Mouse (Mus musculus): Measurements from ENCODE around the gene Pnp. TPM values are rescaled to one million over a fixed set of nuclear protein-coding genes. Genes with fewer than 3 reads are reported as not detected.
"Not testable (repeated sequence)": the region's sequence is repeated elsewhere in the genome, so short reads cannot be mapped to it uniquely, and the experiment has no call there.

Gene Pnp
- polyA plus RNA-seq, 1 experiment from 2014 or later, result 88.3 TPM

DNA sequence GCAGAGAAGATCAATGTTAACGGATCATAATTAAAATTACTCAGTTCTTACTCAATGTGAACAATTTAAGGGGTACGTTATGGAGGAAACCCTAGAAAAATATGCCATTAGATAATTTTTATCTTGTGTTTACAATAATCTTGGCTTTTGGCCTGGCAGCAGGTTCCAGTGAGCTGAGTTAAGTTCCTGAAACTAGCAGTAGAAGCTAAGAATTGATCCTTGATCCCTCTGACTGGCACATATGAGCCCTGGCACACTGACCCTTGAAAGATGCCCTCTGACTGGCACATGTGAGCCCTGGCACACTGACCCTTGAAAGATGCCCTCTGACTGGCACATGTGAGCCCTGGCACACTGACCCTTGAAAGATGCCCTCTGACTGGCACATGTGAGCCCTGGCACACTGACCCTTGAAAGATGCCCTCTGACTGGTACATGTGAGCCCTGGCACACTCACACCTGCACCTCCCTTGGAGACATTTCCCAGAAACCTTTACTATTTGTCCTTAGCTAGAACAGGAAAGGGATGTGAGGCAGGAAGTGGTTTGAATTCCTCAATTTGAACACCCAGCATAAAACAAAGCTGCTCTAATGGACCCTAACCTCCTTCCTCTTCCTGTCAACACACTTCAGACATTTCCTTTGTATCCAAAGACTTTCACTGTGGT, 67.3 kb downstream of the Pnp start:
- WGBS, result 95% methylated on average over 2 of the region's 2 CpGs
- no peak overlapping the region for H3K4me3 ChIP-seq
- DNase-seq (ENCODE audit: low spot score), result no peak
- no peaks in the 10 kb centered on the region for H3K36me3 ChIP-seq
- H3K27ac ChIP-seq, result no peak overlapping the region
- no peaks in the 10 kb centered on the region for H3K9me3 ChIP-seq (replicated peaks)
- no peaks in the 10 kb centered on the region for H3K4me1 ChIP-seq
- H3K27me3 ChIP-seq (ENCODE audit: low read depth, poor library complexity, severe bottlenecking), result no peaks in the 10 kb centered on the region

- Histone ChIP-seq H3K4me1 (no peaks in the 10 kb centered on the region), H3K9me3 (replicated peaks) (no peaks in the 10 kb centered on the region), H3K27me3 (ENCODE audit: low read depth, poor library complexity, severe bottlenecking) (no peaks in the 10 kb centered on the region), H3K27ac (no peak within 1 kb of the TSS), H3K4me3 (no peak within 1 kb of the TSS), H3K36me3 (no peaks in the 10 kb centered on the region)
- no peak for DNase-seq (ENCODE audit: low spot score)
- whole genome bisulfite sequencing, result 54% methylated on average over 8 of the region's 8 CpGs
Observed at GRCm38 (mm10) chr14:51007152-51007801, 76.4 kb downstream of the Pnp start, which contains the start of gene Rnase10. Gene Rnase10, plus strand, starts transcription at chr14:51007751.

DNA sequence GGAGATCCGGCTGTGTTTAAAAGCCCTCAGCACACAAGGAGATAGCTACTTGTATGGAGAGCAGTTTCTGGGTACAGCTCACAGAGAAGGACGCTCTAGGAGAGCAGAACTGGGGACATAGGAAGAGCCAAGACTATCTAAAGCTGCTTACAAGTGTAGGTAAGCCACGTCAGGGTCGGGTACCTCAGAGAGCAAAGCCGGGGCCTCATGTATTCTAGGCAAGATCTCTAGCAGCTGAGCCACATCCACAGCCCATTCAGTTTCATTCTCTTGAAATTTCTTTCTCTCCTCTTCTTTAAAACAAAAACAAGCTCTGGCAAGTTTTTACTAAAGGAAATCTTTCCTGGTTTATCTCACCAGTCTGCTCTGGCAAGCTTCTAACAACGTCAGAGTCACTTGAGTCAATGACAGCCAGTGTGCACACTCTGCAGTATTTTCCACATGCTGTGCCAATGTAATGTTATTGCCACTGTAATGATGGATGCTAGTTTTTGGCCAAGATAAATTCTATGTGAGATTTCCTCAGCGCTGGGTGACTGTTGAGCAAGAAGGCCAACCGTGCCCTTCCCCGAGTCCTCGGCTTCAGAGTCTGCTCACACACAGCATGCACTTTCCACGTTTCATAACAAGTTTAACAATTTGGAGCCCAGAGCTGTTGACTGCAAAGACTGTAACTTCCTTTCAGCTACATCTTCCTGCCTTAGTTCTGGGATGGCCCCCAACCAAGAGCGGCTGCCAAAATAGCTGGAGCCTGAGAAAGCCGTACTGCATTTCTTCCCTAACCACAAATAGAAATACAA, 77.2 kb downstream of the Pnp start:
- H3K4me1 ChIP-seq, result no peaks in the 10 kb centered on the region
- DNase-seq (ENCODE audit: low spot score), result no peak
- H3K27me3 ChIP-seq (ENCODE audit: low read depth, poor library complexity, severe bottlenecking), result no peaks in the 10 kb centered on the region
- H3K36me3 ChIP-seq, result no peaks in the 10 kb centered on the region
- WGBS, result 84% methylated on average over 13 of the region's 13 CpGs
- no peaks in the 10 kb centered on the region for H3K9me3 ChIP-seq (replicated peaks)
- no peak overlapping the region for H3K4me3 ChIP-seq
- H3K27ac ChIP-seq, result no peak overlapping the region

DNA sequence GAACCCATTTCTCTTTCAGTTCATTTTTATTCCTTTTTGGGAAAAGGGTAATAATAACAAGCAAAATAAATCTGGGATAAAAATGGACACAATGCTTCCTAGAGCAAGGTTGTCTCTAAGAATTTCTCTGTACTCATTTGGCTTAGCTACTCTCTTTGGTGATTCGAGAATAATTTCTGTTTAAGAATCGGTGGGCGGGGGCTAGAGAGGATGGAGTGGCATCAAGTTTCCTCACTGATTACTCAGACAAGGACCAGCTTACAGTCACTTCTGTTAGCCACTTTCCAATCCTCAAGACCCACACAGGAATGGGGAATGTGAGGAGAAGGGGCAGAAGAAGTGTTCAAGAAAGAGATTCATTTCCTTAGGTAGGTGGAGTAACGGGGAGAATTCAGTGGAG, 77.9 kb downstream of the Pnp start:
- WGBS, result 88% methylated on average over 4 of the region's 4 CpGs
- H3K27me3 ChIP-seq (ENCODE audit: low read depth, poor library complexity, severe bottlenecking), result no peaks in the 10 kb centered on the region
- no peak overlapping the region for H3K27ac ChIP-seq
- no peaks in the 10 kb centered on the region for H3K4me1 ChIP-seq
- no peak for DNase-seq (ENCODE audit: low spot score)
- no peak overlapping the region for H3K4me3 ChIP-seq
- H3K36me3 ChIP-seq, result no peaks in the 10 kb centered on the region
- no peaks in the 10 kb centered on the region for H3K9me3 ChIP-seq (replicated peaks)

- no peak for DNase-seq (ENCODE audit: low spot score)
- no peak overlapping the region for H3K27ac ChIP-seq
- no peaks in the 10 kb centered on the region for H3K9me3 ChIP-seq (replicated peaks)
- WGBS, result 85% methylated on average over 6 of the region's 6 CpGs
- no peak overlapping the region for H3K4me3 ChIP-seq
- no peaks in the 10 kb centered on the region for H3K27me3 ChIP-seq (ENCODE audit: low read depth, poor library complexity, severe bottlenecking)
- no peaks in the 10 kb centered on the region for H3K4me1 ChIP-seq
- H3K36me3 ChIP-seq, result no peaks in the 10 kb centered on the region
Observed at GRCm38 (mm10) chr14:51009572-51009971, 78.7 kb downstream of the Pnp start.

- DNase-seq (ENCODE audit: low spot score); H3K4me1 ChIP-seq; H3K27me3 ChIP-seq (ENCODE audit: low read depth, poor library complexity, severe bottlenecking); H3K4me3 ChIP-seq; H3K36me3 ChIP-seq; H3K27ac ChIP-seq; H3K9me3 ChIP-seq (replicated peaks): not testable (repeated sequence)
- whole genome bisulfite sequencing, result 85% methylated on average over 3 of the region's 3 CpGs
Observed at GRCm38 (mm10) chr14:51014724-51015123, 83.8 kb downstream of the Pnp start.

Other genes starting within 250 kb of the Pnp start
- not detected in 2 replicates for gene Olfr747, start 237.9 kb upstream of the Pnp start, polyA plus RNA-seq (2016; fragmentation: Nextera tagmentation; extraction: Ambion mirVana)
- not detected in 2 replicates for gene Olfr748, start 223.7 kb upstream of the Pnp start, polyA plus RNA-seq (2016; fragmentation: Nextera tagmentation; extraction: Ambion mirVana)
- gene Olfr749, start 186.0 kb upstream of the Pnp start, polyA plus RNA-seq (2016; fragmentation: Nextera tagmentation; extraction: Ambion mirVana), result not detected in 2 replicates
- gene Ttc5, start 145.6 kb upstream of the Pnp start, polyA plus RNA-seq (2016; fragmentation: Nextera tagmentation; extraction: Ambion mirVana), result 91.9 and 96.1 TPM in 2 replicates
- not detected in 2 replicates for gene Ccnb1ip1, start 123.3 kb upstream of the Pnp start, polyA plus RNA-seq (2016; fragmentation: Nextera tagmentation; extraction: Ambion mirVana)
- 63.3 and 77.2 TPM in 2 replicates for gene Parp2, start 123.2 kb upstream of the Pnp start, polyA plus RNA-seq (2016; fragmentation: Nextera tagmentation; extraction: Ambion mirVana)
- gene Tep1, start 60.5 kb upstream of the Pnp start, polyA plus RNA-seq (2016; fragmentation: Nextera tagmentation; extraction: Ambion mirVana), result 3.8 and 5.7 TPM in 2 replicates
- gene Klhl33, start 33.6 kb upstream of the Pnp start, polyA plus RNA-seq (2016; fragmentation: Nextera tagmentation; extraction: Ambion mirVana), result 0.06 and 0.10 TPM in 2 replicates
- 179 and 201 TPM in 2 replicates for gene Osgep, start 6.2 kb upstream of the Pnp start, polyA plus RNA-seq (2016; fragmentation: Nextera tagmentation; extraction: Ambion mirVana)
- gene Apex1, start 6.1 kb upstream of the Pnp start, polyA plus RNA-seq (2016; fragmentation: Nextera tagmentation; extraction: Ambion mirVana), result 526 and 613 TPM in 2 replicates
- 45.4 and 51.9 TPM in 2 replicates for gene Pip4p1, start 226 bp upstream of the Pnp start, polyA plus RNA-seq (2016; fragmentation: Nextera tagmentation; extraction: Ambion mirVana)
- gene Gm49342, start 13.4 kb downstream of the Pnp start, polyA plus RNA-seq (2016; fragmentation: Nextera tagmentation; extraction: Ambion mirVana), result not detected in 2 replicates
- 0.48 and 0.65 TPM in 2 replicates for gene Pnp2, start 24.9 kb downstream of the Pnp start, polyA plus RNA-seq (2016; fragmentation: Nextera tagmentation; extraction: Ambion mirVana)
- gene Rnase10, start 76.7 kb downstream of the Pnp start, polyA plus RNA-seq (2016; fragmentation: Nextera tagmentation; extraction: Ambion mirVana), result not detected in 2 replicates
- not detected in 2 replicates for gene Rnase9, start 110.8 kb downstream of the Pnp start, polyA plus RNA-seq (2016; fragmentation: Nextera tagmentation; extraction: Ambion mirVana)
- gene Rnase11, start 119.1 kb downstream of the Pnp start, polyA plus RNA-seq (2016; fragmentation: Nextera tagmentation; extraction: Ambion mirVana), result not detected in 2 replicates
- 0.30 TPM in 1 of 2 replicates, not detected in the other for gene Rnase12, start 126.6 kb downstream of the Pnp start, polyA plus RNA-seq (2016; fragmentation: Nextera tagmentation; extraction: Ambion mirVana)
- not detected in 2 replicates for gene Olfr750, start 143.4 kb downstream of the Pnp start, polyA plus RNA-seq (2016; fragmentation: Nextera tagmentation; extraction: Ambion mirVana)
- 5.1 and 6.6 TPM in 2 replicates for gene Rnase4, start 160.0 kb downstream of the Pnp start, polyA plus RNA-seq (2016; fragmentation: Nextera tagmentation; extraction: Ambion mirVana)
- 1.5 and 1.8 TPM in 2 replicates for gene Ang, start 160.1 kb downstream of the Pnp start, polyA plus RNA-seq (2016; fragmentation: Nextera tagmentation; extraction: Ambion mirVana)
- gene Eddm3b, start 183.3 kb downstream of the Pnp start, polyA plus RNA-seq (2016; fragmentation: Nextera tagmentation; extraction: Ambion mirVana), result not detected in 2 replicates
- 0.14 TPM in 1 of 2 replicates, not detected in the other for gene Rnase6, start 192.8 kb downstream of the Pnp start, polyA plus RNA-seq (2016; fragmentation: Nextera tagmentation; extraction: Ambion mirVana)
- gene Rnase1, start 215.7 kb downstream of the Pnp start, polyA plus RNA-seq (2016; fragmentation: Nextera tagmentation; extraction: Ambion mirVana), result 0.15 TPM in 1 of 2 replicates, not detected in the other
- not detected in 2 replicates for gene Rnase2b, start 231.2 kb downstream of the Pnp start, polyA plus RNA-seq (2016; fragmentation: Nextera tagmentation; extraction: Ambion mirVana)

All from limb, embryonic 10.5 days (tissue).